10 mouse cellular contexts compared by ENCODE assay signal in the genomic region with DNA sequence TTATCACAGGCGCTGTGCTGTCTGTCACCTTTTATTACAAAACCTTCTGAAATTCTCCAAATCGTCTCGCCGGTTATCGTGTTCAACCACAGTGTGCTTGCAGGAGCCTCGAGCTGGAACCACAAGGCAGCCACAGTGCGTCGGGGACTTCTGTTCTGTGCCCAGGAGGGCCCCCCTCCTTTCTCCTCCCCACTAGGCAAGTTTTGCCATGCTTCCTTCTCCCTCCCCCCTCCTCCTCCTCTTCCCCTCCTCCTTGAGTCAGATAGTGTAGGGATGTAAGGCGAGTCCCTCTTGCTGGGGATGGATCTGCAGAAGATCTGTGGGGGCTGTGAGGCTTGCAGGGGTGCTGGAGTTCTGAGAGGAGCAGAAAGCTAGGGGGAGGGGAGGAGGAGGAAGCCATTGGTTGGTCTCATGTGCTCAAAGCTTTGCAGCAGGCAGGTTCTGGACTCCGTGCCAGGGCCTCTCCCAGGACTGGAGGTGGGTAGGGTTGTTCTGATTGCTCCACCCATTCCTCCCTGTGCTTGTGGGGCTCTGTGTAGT.
DNase-seq lines count a peak whose midpoint lies in the region; ATAC-seq and TF ChIP-seq lines count a peak whose summit lies in the region.
"Had no signal": no experiment of that assay in that cellular context is flagged by ENCODE, and none has a peak within 500 bp of the region (broad histone marks: within the 10 kb centered on the region; RNA-seq: fewer than 3 reads in every experiment).

No protein-coding gene starts in this region.

- no peak overlapping the region for H3ac ChIP-seq in C2C12 (ENCODE audit: control insufficient read depth, insufficient read length, low read depth)

- H3K79me3 ChIP-seq in C2C12 (ENCODE audit: low read depth), result no peaks in the 10 kb centered on the region

- peaks cover 11% of the 10 kb centered on the region for H3K4me1 ChIP-seq in heart, embryonic 16.5 days (ENCODE audit: control insufficient read depth, insufficient read depth, low read length)
- peaks cover 28% of the 10 kb centered on the region for H3K4me1 ChIP-seq in embryonic facial prominence, embryonic 14.5 days (ENCODE audit: control insufficient read depth, insufficient read depth, low read length)
- H3K4me1 ChIP-seq in liver, embryonic 16.5 days (ENCODE audit: control insufficient read depth, low read depth, low read length), result no peaks in the 10 kb centered on the region; the same call in 1 of the 2 replicates

- peak overlapping the region; percentile 62; the same call in 1 of the 2 replicates for H3K27ac ChIP-seq in heart, embryonic 16.5 days (ENCODE audit: low read length)
- H3K27ac ChIP-seq in embryonic facial prominence, embryonic 14.5 days (replicated peaks; ENCODE audit: low read depth, low read length), result 0 out of 2 replicates have a peak overlapping the region, but pooled peaks have one; percentile 16
- H3K27ac ChIP-seq in liver, embryonic 16.5 days (ENCODE audit: low read length), result no peak overlapping the region
- H3K27ac ChIP-seq: hindbrain, embryonic 15.5 days had no signal

- intact Hi-C loops in heart, postnatal 36 days (cut with DNase I), result no loop called here

- 28% methylated on average over 10 of the region's 10 CpGs for WGBS in heart, embryonic 16.5 days
- 23% methylated on average over 10 of the region's 10 CpGs for WGBS in embryonic facial prominence, embryonic 14.5 days
- WGBS in liver, embryonic 16.5 days (ENCODE audit: insufficient replicate concordance), result 12% methylated on average over 10 of the region's 10 CpGs

- peak; percentile 30; the same call in 1 of the 2 replicates for ATAC-seq in heart, embryonic 16.5 days (replicated peaks; ENCODE audit: extremely low read depth, insufficient read depth, low FRiP score)
- peak; percentile 79 for ATAC-seq in embryonic facial prominence, embryonic 14.5 days (ENCODE audit: low read depth)
- ATAC-seq in liver, embryonic 16.5 days (ENCODE audit: low read depth), result peak; percentile 16; the same call in 1 of the 2 replicates
- ATAC-seq: Patski had no signal

- no peak overlapping the region; the same call in 1 of the 2 replicates for H3K9ac ChIP-seq in heart, embryonic 16.5 days (ENCODE audit: low read length)
- no peak overlapping the region for H3K9ac ChIP-seq in embryonic facial prominence, embryonic 14.5 days (ENCODE audit: low read depth, low read length)
- H3K9ac ChIP-seq in liver, embryonic 16.5 days (ENCODE audit: low read depth, low read length), result no peak overlapping the region
- H3K9ac ChIP-seq: hindbrain, embryonic 15.5 days had no signal

- no peaks in the 10 kb centered on the region for H3K79me2 ChIP-seq in C2C12 (ENCODE audit: control insufficient read depth, insufficient read depth)

- peaks cover 9% of the 10 kb centered on the region for H3K9me3 ChIP-seq in heart, embryonic 16.5 days (replicated peaks; ENCODE audit: control insufficient read depth, low read length)
- peaks cover 12% of the 10 kb centered on the region; the same call in 1 of the 2 replicates for H3K9me3 ChIP-seq in embryonic facial prominence, embryonic 14.5 days (ENCODE audit: control insufficient read depth, low read length)
- H3K9me3 ChIP-seq in liver, embryonic 16.5 days (replicated peaks; ENCODE audit: control insufficient read depth, low read length), result no peaks in the 10 kb centered on the region
- H3K9me3 ChIP-seq: hindbrain, embryonic 15.5 days had no signal

- DNase-seq in heart, postnatal 36 days, result no peak
- DNase-seq in embryonic facial prominence, embryonic 14.5 days (ENCODE audit: low spot score), result peak; percentile 82
- DNase-seq in thymus, postnatal 10 days (ENCODE audit: low spot score in 2 of 2), result peak; percentile 69 to 70
- no peak for DNase-seq in frontal cortex, postnatal 25 days (ENCODE audit: low spot score in 2 of 2)
- DNase-seq in urinary bladder, postnatal 25 days (ENCODE audit: low spot score), result no peak

- H3K36me3 ChIP-seq in heart, embryonic 16.5 days (ENCODE audit: control insufficient read depth, insufficient read depth), result no peaks in the 10 kb centered on the region
- H3K36me3 ChIP-seq in C2C12 (ENCODE audit: control insufficient read depth, insufficient read depth), result no peaks in the 10 kb centered on the region
- H3K36me3 ChIP-seq in embryonic facial prominence, embryonic 14.5 days (ENCODE audit: control insufficient read depth, insufficient read depth, low read length), result no peaks in the 10 kb centered on the region
- H3K36me3 ChIP-seq in liver, embryonic 16.5 days (ENCODE audit: control insufficient read depth, insufficient read depth), result no peaks in the 10 kb centered on the region
- H3K36me3 ChIP-seq: hindbrain, embryonic 15.5 days had no signal

- peak overlapping the region; percentile 8 for H3K4me3 ChIP-seq in heart, embryonic 16.5 days (ENCODE audit: low read length)
- no peak overlapping the region for H3K4me3 ChIP-seq in C2C12 (ENCODE audit: insufficient read depth, poor library complexity, severe bottlenecking)
- H3K4me3 ChIP-seq in embryonic facial prominence, embryonic 14.5 days (ENCODE audit: low read depth, low read length), result no peak overlapping the region
- H3K4me3 ChIP-seq in liver, embryonic 16.5 days (ENCODE audit: low read depth, low read length), result no peak overlapping the region
- H3K4me3 ChIP-seq: hindbrain, embryonic 15.5 days had no signal

- H3K4me2 ChIP-seq in heart, embryonic 16.5 days (ENCODE audit: low read depth, low read length), result peak overlapping the region; percentile 6
- peak overlapping the region; percentile 26 for H3K4me2 ChIP-seq in embryonic facial prominence, embryonic 14.5 days (ENCODE audit: low read depth, low read length)
- H3K4me2 ChIP-seq in liver, embryonic 16.5 days (ENCODE audit: low read depth, low read length), result peak overlapping the region; percentile 26; the same call in 1 of the 2 replicates
- H3K4me2 ChIP-seq: hindbrain, embryonic 15.5 days had no signal

- no peak for TF ChIP-seq CTCF in C2C12 (IDR thresholded peaks at IDR 0.05; ENCODE audit: control insufficient read depth, insufficient read depth, insufficient read length)

- peaks cover 27% of the 10 kb centered on the region for H3K27me3 ChIP-seq in heart, embryonic 16.5 days (ENCODE audit: control insufficient read depth, insufficient read depth, low read length)
- no peaks in the 10 kb centered on the region for H3K27me3 ChIP-seq in C2C12 (ENCODE audit: control insufficient read depth, insufficient read depth, insufficient read length)
- H3K27me3 ChIP-seq in embryonic facial prominence, embryonic 14.5 days (replicated peaks; ENCODE audit: control insufficient read depth, insufficient read depth, low read length), result no peaks in the 10 kb centered on the region
- no peaks in the 10 kb centered on the region for H3K27me3 ChIP-seq in liver, embryonic 16.5 days (ENCODE audit: control insufficient read depth, insufficient read depth, low read depth, low read length)
- H3K27me3 ChIP-seq: hindbrain, embryonic 15.5 days; Patski had no signal

TF ChIP-seq in C2C12, 6 proteins besides CTCF, POLR2A, EP300 and RAD21:
- TF ChIP-seq MAX (IDR thresholded peaks at IDR 0.05) (no peak), FOSL1 (IDR thresholded peaks at IDR 0.05; ENCODE audit: insufficient read depth, low read length, poor library complexity, severe bottlenecking) (no peak), MYOD1 (IDR thresholded peaks at IDR 0.05; ENCODE audit: control insufficient read depth, insufficient read length, low read depth) (peak; percentile 50), USF1 (IDR thresholded peaks at IDR 0.05; ENCODE audit: low read depth) (no peak), CEBPB (IDR thresholded peaks at IDR 0.05; ENCODE audit: low read depth) (peak; percentile 7), MYOG (IDR thresholded peaks at IDR 0.05; ENCODE audit: control insufficient read depth, extremely low read depth, insufficient read length) (no peak)
TF ChIP-seq in C2C12: peak in this region for 2.

Comparison
In these comparisons a context has a peak if more than half of its experiments do, and no peak if none do; other contexts are left out.
1. ATAC-seq: peak in every context shown above with its lines; median percentile 79 in embryonic facial prominence, embryonic 14.5 days; 30 in heart, embryonic 16.5 days; 16 in liver, embryonic 16.5 days.
2. DNase-seq: peak in embryonic facial prominence, embryonic 14.5 days (single experiment) and thymus, postnatal 10 days (2 of 2); none in heart, postnatal 36 days (0 of 2), frontal cortex, postnatal 25 days (0 of 2) and urinary bladder, postnatal 25 days (single experiment).
3. Peak in every context shown above with its lines, with median percentiles within 50 percentile points of each other: H3K4me2 ChIP-seq.